Mouse (Mus musculus) adrenal gland, postnatal 36 days (tissue): ENCODE results near the gene Phf5a. TPM values are rescaled to one million over a fixed set of nuclear protein-coding genes. Genes with fewer than 3 reads are reported as not detected.
"Not testable (repeated sequence)": the region's sequence is repeated elsewhere in the genome, so short reads cannot be mapped to it uniquely, and the experiment has no call there.

ENCODE experiments used
- DNase-seq, 2 experiments: peaks; one replicate each; pipeline ENCODE4 v3.0.0; 2021; ENCODE audit warnings: mixed read lengths in 1 of 2
- long read RNA-seq, 2 experiments: library from polyadenylated mRNA; stranded (forward); transcript quantifications; one replicate each; pipeline ENCODE4 v2.0.0; 2021; ENCODE audit warnings: borderline sequencing depth in 2 of 2
- total RNA-seq, 2 experiments: library from RNA; stranded (reverse); gene quantifications; 2 replicates each; pipeline ENCODE4 v1.2.3; 2021

Gene Phf5a
- 10 to 100 TPM; 57.8 to 59.2 TPM for total RNA-seq
- long read RNA-seq, experiment 1, transcript Phf5a-201 (4 exons, 1,663 nt) = major isoform, 61 of 81 reads
- long read RNA-seq, experiment 1, partial matches to known transcripts = 1 of 81 reads
- long read RNA-seq, experiment 1, other reads (novel, unspliced or antisense) = 19 of 81 reads
- long read RNA-seq, experiment 2, transcript Phf5a-201 (4 exons, 1,663 nt) = major isoform, 24 of 26 reads
- long read RNA-seq, experiment 2, partial matches to known transcripts = 0 of 26 reads
- long read RNA-seq, experiment 2, other reads (novel, unspliced or antisense) = 2 of 26 reads

DNA sequence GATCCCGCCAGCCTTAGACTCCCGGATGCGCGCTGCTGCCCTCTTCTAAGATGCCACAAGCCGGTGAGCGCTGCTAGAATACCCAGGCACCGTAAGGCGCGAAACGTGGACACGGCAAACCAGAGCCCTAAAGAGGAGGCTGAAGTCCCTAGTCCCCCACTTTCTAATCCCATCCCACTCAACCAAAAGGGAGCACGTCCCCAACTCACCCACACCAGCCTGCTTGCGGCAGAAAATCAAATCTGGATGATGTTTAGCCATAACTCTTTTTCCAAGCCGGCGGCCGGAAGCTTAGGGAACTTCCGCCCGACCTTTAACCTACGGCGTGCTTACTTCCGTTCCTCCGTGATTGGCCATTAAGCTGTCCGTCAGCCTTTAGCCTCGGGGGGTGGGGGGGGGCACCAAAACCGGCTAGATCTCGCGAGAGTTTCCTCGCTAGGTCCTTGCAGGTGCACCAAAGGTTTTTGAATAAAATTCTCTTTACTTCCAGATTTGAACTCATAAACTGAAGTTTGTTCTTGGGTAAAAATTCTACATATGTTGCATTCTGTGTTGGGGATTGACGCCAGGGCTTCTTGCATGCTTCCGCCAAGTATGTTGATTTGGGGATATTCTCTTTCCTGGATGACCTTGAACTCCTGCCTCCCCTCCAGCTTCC, at the start of gene Phf5a:
TSS of gene Phf5a (minus strand) at position 308 of the 658 bp plus-strand sequence.
- peak; percentile 87 to 89 for DNase-seq

DNA sequence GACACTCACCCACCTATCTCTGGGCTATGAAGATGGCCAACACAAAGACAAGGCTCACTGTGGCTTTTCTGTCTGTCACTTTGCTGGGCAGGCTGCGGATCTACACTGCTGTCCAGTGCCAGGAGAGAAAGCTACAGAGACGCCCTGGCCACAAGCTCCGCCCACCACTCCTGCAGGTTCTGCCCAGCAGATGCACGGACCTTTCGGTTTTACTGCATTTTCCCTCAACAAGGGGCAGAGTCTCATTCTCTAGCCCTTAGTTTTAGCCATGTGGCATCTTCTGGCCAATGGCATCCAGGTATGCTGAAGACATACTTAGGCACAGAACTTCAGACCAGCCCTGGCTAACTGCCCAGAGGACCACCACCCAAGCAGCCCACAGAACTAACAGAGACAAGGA, 49.5 kb upstream of the Phf5a start:
- no peak for DNase-seq

DNA sequence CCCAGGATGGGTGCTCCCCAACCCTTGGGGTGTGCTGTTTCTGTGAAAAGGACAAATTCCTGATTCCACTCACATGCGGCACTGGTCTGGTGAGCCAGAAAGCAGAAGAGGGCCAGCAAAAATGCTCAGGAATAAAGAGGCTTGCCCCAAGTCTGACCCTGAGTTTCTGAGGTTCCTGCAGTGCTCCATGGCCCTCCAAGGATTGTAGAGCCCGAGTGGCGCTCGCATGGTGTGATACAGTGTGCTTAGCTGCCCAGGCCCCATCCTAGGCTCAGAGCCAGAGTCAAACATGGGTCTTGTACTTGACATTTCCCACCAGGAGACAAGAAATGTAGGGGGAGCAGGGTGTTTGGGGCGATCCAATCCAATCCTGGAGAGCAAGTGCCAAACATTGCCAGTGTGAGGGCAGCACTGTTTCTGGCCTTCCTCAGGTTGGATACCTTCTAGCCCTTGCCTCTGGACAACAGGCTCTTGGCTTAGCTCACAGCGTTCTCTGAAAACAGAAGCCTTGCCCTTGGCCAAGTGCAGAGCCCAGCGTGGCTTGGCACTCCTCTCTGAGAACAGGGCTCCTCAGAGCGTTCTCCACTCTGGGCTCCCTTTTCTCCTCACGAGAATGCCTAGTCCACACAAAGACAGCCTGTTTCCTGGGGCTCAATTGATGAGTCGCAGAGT, 49.0 kb upstream of the Phf5a start:
- DNase-seq = no peak

DNA sequence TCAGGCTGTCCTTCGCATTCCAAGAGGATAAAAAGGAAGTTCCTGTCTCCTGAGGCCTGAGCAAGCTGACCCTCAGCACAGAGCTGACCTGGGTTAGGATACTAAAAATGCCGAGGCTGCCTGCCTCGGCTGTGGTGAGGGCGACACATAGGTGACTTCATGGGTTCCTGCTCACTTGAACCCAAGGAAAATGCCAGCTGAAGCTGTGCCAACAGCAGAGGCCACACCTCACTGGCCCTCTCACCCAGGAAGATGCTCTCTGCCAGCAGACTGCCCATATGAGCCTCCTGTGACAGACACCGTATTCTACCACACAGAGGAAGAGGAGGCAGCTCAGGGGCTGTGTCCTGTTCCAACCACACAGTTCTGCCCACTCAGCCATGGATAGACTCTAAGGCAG, 47.4 kb upstream of the Phf5a start:
- DNase-seq = no peak

DNA sequence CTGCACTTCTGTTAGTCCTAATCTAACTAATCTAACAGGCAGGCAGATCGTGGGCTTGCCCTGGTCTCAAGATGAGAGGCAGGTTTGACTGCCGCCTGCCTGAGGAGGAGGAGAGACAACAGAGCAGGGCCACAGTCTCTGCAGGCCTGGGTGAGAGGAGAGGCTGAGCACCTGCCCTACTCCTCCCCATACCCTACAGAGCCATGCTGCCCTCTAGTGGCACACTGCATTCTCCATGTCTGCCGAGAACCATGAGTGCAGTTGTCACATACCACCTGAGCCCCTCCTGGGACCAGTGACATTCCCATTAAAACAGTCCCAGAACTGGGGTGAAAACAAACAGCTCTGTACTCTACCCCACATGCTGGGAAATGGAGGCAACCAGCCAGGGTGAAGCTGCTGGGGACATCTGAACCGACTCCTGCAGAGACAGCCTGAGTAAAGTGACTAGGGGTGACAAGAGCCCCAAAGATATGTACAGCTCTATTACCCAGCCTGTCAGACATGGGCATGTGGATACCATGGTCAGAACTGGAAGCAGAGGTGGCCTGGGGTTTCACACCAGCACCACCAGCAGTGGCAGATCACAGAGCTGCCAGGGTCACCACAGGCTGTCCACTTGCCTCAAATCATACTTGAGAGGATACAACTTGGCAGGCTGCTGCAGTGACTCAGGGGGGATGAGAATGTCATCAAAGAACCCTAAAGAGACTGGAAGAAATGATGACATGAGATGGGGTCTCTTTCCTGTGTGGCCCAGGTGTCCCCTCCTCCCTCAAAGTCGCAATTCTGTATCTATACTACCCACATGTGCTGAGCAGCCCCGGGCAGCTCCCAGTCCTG, 46.1 kb upstream of the Phf5a start:
- peak; percentile 82 to 89 for DNase-seq

DNA sequence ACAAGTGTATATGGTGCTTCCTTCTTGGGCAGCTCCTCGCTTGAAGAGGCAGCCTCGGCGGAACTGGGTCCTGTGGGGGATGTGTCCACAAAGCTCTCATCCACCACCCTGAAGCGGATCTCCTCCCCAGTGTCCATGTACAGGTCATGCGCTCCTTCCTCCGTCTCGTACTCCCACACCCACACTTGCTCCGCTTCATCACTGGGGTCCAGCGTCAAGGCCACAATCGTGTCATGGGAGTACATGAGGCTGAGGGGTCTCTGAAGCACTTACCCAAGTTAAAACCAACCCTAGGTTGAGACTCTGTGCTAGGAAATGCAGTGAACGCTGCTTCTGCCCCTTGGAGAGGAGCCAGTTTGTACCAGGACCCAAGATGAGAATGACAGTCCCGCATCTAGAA, 45.5 kb upstream of the Phf5a start:
- DNase-seq = no peak

DNA sequence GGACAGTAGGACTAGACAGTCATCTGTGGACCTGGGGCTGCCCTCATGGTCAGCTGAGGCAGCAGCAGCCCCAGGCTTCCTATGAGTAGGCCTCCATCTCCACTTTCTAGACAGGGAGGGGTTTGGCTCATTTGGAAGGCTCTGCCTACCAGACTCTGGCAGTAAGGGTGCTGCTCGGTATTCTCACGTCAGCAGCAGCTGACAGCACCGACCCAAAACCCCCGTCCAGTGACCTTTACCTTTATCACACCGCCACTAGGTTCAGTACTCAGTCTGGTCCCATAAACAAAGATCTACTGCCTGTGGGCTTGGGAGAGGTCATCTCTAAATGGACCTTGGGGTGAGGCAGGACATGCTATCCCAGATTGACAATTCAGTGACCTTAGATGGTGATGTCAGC, 44.0 kb upstream of the Phf5a start:
- no peak for DNase-seq

DNA sequence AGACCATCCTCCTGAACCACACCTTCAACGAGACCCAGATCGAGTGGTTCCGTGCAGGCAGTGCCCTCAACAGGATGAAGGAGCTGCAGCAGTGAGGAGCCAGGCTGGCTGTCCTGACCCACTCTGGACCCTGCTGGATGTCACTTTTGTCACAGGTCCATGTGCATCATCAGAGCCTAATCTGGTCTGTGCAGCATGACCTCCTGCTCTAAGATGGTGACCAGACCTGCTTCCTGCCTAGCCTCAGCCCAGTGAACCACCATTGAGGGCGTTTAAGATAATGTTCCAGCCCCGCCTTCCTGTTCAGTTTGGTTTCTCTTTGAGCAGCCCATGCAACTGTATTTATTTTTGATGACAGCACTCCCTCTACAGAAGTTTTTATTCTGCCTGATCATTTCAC, 43.0 kb upstream of the Phf5a start:
- no peak for DNase-seq

DNA sequence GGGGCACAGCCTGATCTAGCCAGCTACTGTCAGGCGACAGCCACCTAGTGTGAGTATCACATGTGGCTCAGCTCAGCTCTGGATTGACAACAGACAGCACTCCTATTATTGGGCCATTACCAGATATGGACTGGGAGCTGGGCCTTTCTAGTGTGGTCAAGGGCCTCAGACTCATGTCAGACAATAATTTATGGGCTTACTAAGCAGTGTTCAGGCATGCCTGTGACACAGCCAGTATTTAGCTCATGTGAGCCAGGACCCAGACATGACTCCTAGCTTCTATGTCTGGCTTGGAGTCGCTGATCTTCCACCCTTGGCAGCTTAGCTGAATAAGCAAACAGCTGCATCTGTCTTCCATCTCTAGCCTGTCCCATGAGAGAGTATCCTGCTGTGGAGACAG, 40.8 kb upstream of the Phf5a start:
- DNase-seq = peak in 1 of 2 experiments; percentile 16

DNA sequence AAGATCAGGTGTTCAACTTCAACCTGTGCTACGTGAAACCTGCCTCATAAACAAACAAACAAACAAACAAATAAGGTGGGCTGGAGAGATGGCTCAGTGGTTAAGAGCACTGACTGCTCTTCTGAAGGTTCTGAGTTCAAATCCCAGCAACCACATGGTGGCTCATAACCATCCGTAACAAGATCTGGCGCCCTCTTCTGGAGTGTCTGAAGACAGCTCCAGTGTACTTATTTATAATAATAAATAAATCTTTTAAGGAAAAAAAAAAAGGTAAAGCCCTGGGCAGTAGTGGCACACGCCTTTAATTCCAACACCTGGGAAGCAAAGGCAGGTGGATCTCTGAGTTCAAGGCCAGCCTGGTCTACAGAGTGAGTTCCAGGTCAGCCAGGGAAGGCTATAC, 37.1 kb upstream of the Phf5a start:
- not testable (repeated sequence) for DNase-seq

DNA sequence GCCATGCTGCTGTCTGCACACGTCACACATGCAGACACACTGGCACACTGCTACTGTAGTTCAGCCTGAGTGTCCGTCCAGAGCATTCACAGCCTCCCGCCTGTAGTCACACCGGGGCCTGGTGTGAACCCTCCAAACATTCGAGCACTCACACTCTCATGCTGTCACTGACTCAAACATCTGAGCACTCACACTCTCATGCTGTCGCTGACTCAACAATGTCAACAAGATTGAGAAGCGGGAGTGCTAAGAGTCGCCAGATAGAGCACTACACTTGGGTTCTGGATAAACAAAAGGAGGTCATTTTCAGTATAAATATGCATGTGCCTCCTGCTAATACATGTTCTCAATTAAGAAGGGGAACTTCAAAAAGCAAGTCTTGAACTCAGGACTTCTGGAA, 36.2 kb upstream of the Phf5a start:
- no peak for DNase-seq

DNA sequence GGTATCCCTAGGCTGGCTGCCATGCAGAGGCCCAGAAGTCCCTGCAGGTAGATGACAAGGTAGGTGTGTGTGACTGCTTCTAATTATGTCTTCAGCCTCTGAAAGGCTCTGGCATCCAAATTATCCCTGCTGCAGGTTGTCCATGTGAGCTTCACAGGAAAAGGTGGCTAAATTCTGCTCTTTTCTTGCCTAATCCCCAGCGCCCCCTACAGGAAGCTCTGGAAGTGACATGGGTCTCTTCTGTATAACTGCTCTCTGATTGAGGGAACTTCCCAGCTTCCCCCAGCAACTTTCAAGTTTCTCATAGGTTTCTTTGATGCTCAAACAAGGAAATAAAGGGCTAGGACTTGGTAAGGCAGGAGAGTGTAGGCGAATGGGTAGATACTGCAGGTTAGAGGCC, 33.2 kb upstream of the Phf5a start:
- peak; percentile 70 to 83 for DNase-seq

DNA sequence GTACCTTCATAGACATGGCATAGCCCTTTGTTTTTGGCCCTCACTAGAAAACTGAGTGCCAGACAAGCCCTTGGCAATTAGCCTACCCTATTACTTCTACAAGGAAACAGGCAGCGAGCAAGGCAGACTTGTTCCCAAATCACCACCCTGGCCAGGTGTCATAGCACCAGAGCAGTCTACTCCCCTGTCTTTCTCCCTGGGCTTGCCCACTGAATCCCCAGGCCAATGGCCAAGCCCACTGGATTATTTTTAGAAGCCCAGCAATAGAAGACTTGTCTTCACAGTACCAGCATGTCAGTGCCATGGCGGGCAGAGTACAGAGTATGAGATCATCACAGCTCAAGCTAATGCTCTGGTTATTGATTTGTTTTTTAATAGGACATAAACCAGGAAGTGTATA, 27.0 kb upstream of the Phf5a start:
- DNase-seq = no peak

DNA sequence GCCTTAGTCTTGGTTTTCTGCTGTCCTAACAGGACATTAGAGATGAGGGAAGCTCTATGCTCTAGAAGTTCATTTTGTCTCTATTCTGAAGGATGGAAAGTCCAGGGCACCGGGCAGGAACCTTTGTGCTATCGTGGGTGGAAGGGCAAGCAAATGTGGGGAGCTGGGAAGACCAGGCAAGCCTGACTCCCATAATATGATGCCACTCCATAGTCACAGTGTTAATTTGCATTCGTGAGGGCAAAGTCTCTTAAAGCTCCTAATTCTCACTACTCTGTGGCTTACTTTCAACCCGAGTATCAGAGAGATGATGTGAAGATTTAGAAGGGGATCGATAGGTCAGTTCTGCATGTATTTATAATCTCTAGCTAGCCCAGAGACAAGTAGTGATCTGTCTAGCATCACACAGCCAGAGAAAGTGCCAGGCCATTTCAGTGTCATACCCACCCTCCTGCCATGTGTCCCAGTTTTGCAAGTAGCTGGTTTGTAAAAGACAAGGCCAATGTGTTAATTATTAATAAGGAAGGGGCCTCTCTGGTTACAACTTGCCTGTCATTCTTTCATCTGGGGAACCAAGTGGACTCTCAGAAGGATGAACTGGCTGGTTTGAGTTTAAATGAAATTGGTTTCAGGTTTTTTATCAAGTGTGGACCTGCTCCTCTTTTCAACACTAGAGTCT, 26.0 kb upstream of the Phf5a start:
- DNase-seq = no peak

DNA sequence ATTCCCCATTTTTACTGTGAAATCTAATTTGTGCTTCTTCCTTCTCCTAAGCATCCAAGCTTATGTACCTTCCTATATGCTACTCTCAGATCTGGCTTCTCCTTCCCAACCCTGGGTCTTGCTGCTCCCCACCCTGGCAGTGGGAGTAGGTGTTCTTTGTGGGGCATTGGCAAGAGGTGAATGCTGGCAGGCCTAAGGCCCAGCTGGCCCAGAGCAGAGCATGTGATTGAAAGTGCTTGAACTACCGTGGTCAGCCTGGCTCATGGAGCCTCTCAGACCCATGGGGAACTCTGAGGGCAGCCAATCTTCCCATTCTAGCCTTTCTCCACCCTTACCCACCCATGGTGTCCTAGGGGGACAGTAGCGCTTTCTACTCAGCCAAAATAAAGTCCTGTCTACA, 24.7 kb upstream of the Phf5a start:
- DNase-seq = no peak

DNA sequence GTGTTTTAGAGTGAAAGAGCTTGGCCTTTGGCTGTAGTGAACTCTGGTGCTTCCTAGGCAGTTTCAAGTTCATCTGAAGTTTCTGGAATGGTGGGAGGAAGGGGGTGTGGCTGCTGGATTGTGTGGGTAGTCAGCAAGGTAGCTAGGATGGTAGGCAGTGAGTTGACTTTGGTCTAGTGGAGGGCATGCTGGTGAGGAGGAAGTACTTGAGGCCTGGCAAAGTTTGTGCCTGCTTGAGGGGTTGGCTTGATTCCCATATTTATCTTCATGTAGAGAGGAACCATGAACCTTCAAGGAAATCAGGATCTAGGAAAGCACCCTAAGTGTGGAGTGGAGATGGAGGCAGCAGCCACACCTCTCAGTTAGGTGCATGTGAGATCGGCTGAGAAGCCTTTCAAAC, 22.3 kb upstream of the Phf5a start:
- no peak for DNase-seq

DNA sequence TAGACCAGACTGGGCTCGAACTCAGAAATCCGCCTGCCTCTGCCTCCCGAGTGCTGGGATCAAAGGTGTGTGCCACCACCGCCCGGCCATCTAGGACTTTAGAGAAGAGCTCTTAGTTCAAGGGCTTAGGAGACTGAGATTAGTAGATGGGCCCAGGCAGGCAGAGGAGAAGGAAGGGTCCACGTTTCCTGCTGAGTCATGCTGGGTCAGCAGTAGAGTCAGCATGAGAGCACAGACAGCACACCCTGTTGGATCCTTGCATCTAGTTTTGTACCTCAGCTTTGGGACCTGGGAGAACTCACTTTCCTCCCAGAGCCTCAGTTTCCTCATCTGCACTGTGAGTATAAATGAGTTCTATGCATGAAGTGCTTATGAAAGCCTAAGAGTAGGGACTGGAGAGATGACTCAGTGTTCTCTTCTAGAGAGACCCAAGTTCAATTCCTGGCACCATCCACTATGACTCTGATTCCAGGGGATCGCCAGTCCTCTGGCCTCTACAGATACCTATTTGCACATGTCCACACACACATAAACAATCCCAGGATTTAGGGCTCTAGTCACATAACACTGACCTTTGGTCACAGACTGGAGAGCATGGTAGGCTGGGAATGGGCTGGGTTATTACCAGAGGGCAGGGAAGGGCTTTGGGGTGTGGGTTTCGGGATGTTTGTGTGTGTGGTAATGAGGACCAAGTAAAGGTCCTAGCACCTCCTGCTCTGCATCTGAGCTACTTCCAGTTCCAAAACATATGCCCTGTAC, 20.3 kb upstream of the Phf5a start:
- no peak for DNase-seq

DNA sequence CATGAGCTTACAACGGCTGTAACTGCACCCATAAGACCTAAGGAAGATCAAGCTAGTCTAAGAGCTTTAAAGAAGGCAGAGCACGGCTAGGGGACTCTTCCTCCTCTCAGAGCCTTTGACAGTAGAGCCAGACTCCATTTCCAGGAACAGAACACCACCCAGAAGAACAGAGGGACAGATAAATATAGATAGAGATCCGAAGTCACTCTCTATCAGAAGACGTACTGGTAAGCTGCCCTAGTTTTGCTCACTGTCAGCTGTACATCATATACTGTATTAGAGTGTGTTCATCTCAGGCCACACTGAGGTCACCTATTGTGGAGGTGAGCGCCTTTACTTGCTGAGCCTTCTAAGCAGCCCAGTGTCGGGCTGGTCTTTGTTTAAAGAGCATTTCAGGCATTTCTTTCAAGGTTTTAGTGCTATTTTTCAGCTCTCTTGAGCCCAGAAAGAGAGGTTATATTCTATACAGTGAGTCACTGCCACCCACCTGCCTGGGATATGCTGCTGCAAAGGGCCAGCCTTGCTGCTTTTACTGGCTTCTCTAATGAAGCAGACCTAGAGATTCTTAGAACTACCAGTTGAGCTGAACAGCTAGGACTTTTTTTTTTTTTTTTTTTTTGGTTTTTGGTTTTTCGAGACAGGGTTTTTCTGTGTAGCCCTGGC, 19.6 kb upstream of the Phf5a start:
- DNase-seq = no peak

DNA sequence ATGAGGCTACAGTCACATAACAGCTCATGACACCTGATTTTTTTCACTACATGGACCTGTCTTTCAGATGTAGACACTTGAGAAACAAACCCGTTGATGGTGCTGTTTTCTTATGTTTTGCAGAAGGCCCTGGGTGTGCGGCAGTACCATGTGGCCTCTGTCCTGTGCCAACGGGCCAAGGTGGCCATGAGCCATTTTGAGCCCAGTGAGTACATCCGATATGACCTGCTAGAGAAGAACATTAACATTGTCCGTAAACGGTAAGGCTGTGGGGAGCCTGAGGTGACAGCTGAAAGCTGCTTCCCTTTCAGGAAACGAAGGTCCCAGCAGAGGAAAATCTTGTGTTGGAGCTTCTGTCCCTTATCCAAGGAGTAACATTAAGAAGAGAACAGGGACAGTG, 17.5 kb upstream of the Phf5a start:
- no peak for DNase-seq

DNA sequence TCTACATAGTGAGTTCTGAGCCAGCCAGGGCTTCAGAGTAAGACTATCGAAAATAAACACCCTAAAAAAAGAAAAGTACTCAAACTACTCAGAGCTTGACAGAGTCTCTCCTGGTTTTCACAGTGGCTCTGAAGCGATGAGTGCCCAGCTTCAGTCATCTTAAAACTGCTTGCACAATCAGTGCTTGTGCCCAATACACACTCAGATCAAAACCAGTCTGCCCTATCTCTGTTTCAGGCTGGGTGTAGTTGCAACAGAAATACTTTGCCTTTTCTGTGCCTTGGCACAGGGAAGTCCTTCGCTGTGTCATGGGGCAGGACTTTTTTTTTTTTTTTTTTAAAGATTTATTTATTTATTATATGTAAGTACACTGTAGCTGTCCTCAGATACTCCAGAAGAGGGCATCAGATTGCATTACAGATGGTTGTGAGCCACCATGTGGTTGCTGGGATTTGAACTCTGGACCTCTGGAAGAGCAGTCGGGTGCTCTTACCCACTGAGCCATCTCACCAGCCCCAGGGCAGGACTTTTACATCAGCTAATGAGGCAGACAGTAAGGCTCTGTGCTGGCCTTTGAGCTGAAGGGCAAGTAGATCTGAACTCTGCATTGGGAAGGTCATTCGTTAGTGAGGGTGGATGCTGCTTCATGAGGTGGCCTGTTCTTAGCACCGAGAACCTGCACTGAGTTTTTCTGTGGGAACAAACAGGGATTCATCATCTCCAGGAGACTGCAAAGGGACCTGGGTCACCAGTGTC, 15.3 kb upstream of the Phf5a start:
- DNase-seq = no peak
